Mouse (Mus musculus): ENCODE data around the gene Tpgs1.
A peak's percentile ranks its signal among the peaks of the same experiment; 100 is the strongest.

DNA sequence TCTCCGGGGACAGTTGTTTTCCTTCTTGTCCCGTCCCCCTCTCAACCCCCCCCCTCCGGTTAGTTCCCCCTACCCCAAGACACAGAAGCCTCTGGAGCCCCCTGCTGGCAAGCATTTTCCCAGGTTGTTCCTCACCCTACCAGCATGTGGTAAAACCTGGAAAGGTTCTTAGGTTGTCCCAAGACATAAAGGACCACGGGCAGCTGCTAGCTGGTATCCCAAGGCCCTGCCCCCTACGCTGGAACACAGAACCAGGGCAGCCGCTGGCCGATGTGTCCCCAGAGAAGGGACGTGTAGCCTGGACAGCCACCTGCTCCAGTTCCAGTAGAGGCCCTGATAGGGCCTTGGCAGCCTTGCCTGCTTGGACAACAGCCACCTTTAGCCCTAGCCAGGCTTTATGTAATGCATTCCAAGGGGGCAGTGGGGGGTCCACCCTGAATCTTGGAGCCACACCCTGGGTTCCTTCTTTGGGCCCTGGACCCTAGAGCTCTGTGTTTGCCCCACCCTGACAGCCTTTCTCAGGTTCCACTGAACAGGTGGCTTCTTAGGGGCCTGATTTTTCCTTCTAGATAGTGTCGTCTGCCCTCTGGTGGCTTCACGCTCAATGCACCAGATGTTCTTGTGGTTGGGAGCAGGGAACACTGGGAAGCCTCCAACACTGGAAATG lies 13.9 kb downstream of the Tpgs1 start:
- peak; percentile 39 to 57 (median 49); a peak in 5 of 6 replicates for TF ChIP-seq CTCF (IDR thresholded peaks at IDR 0.05 in 2 of 3, conservative IDR thresholded peaks at IDR 0.05 in 1 of 3; ENCODE audit: control insufficient read depth in 1 of 3, insufficient read depth in 1 of 3, low read depth in 2 of 3, low read length in 3 of 3, poor library complexity in 1 of 3, severe bottlenecking in 1 of 3)
- no peak for TF ChIP-seq POLR2AphosphoS2 (IDR thresholded peaks at IDR 0.05; ENCODE audit: low read length)
- TF ChIP-seq MYC (IDR thresholded peaks at IDR 0.05; ENCODE audit: low read depth, low read length), result peak; percentile 12; the same call in 1 of the 2 replicates
- no peak for TF ChIP-seq NRF1 (IDR thresholded peaks at IDR 0.05; ENCODE audit: insufficient read depth, low read depth, low read length, poor library complexity, severe bottlenecking)
- no peak for TF ChIP-seq UBTF (IDR thresholded peaks at IDR 0.05; ENCODE audit: borderline replicate concordance, insufficient read depth, low read depth, low read length)
- no peak; a peak in 1 of 4 replicates for TF ChIP-seq POLR2A (IDR thresholded peaks at IDR 0.05; ENCODE audit: control insufficient read depth in 1 of 2, insufficient read depth in 1 of 2, low read depth in 1 of 2, low read length in 2 of 2, poor library complexity in 1 of 2)
- TF ChIP-seq MYB (IDR thresholded peaks at IDR 0.05; ENCODE audit: low read depth, low read length), result no peak
